ENCODE assay signal across 34 mouse cellular contexts in genomic region chr12:67847517-67847916, GRCm38 (mm10).
"Had no signal": no experiment of that assay in that cellular context is flagged by ENCODE, and none has a peak within 500 bp of the region (broad histone marks: within the 10 kb centered on the region; RNA-seq: fewer than 3 reads in every experiment).

No protein-coding gene starts in this region.

- DNase-seq: heart, postnatal 10 days; heart, postnatal 14 days; heart, postnatal 36 days; heart, postnatal 4 days; kidney, adult 11 months; kidney, adult 18-20 months; kidney, adult 2 months; kidney, adult 8-10 months; kidney, adult 9 months; kidney, postnatal 10 days; kidney, postnatal 14 days; kidney, postnatal 25 days; kidney, postnatal 36 days; kidney, postnatal 4 days; layer of hippocampus, adult 9-11 months; layer of hippocampus, postnatal 36 days had no signal

- H3K36me3 ChIP-seq: heart, embryonic 10.5 days; heart, embryonic 12.5 days; heart, embryonic 13.5 days; heart, embryonic 15.5 days; hindbrain, embryonic 12.5 days; hindbrain, embryonic 13.5 days; hindbrain, embryonic 15.5 days; intestine, embryonic 15.5 days; kidney, embryonic 15.5 days had no signal

- H3K4me3 ChIP-seq: heart, embryonic 10.5 days; heart, embryonic 12.5 days; heart, embryonic 13.5 days; heart, embryonic 15.5 days; hindbrain, embryonic 12.5 days; hindbrain, embryonic 13.5 days; hindbrain, embryonic 15.5 days; intestine, embryonic 15.5 days; kidney, embryonic 15.5 days; layer of hippocampus, adult 2 months had no signal

- H3K9ac ChIP-seq: heart, embryonic 12.5 days; heart, embryonic 13.5 days; heart, embryonic 15.5 days; hindbrain, embryonic 12.5 days; hindbrain, embryonic 13.5 days; hindbrain, embryonic 14.5 days; hindbrain, embryonic 15.5 days; intestine, embryonic 15.5 days; kidney, embryonic 15.5 days had no signal

- H3K27ac ChIP-seq: heart, embryonic 10.5 days; heart, embryonic 13.5 days; heart, embryonic 15.5 days; hindbrain, embryonic 12.5 days; hindbrain, embryonic 13.5 days; hindbrain, embryonic 14.5 days; hindbrain, embryonic 15.5 days; hindbrain, postnatal 0 days; intestine, embryonic 15.5 days; kidney, embryonic 15.5 days; kidney, postnatal 0 days; layer of hippocampus, adult 2 months had no signal

- ATAC-seq: hindbrain, embryonic 16.5 days; hindbrain, postnatal 0 days; inflammation-experienced regulatory T-cells, adult 6 months; intestine, embryonic 15.5 days; intestine, embryonic 16.5 days; intestine, postnatal 0 days had no signal

- H3K4me2 ChIP-seq: heart, embryonic 11.5 days; heart, embryonic 12.5 days; heart, embryonic 13.5 days; heart, embryonic 15.5 days; hindbrain, embryonic 12.5 days; hindbrain, embryonic 13.5 days; hindbrain, embryonic 14.5 days; hindbrain, embryonic 15.5 days; intestine, embryonic 15.5 days; kidney, embryonic 15.5 days had no signal

- H3K27me3 ChIP-seq: heart, embryonic 12.5 days; heart, embryonic 13.5 days; heart, embryonic 15.5 days; hindbrain, embryonic 12.5 days; hindbrain, embryonic 13.5 days; hindbrain, embryonic 15.5 days; intestine, embryonic 15.5 days; kidney, embryonic 15.5 days had no signal

- H3K9me3 ChIP-seq: heart, embryonic 10.5 days; heart, embryonic 12.5 days; heart, embryonic 13.5 days; heart, embryonic 15.5 days; hindbrain, embryonic 12.5 days; hindbrain, embryonic 13.5 days; hindbrain, embryonic 15.5 days; intestine, embryonic 15.5 days; kidney, embryonic 15.5 days had no signal

- H3K4me1 ChIP-seq: heart, embryonic 10.5 days; heart, embryonic 12.5 days; heart, embryonic 13.5 days; heart, embryonic 15.5 days; hindbrain, embryonic 12.5 days; hindbrain, embryonic 13.5 days; hindbrain, embryonic 15.5 days; intestine, embryonic 15.5 days; kidney, embryonic 15.5 days had no signal
